Mouse (Mus musculus) urinary bladder, adult 18-20 months (tissue): ENCODE data around the gene Reep1.

Experiments
- DNase-seq, 2 experiments: peaks; one replicate each; pipeline ENCODE4 v3.0.0; 2022; ENCODE audit warnings: low spot score in 2 of 2, mixed read lengths in 2 of 2

Reep1 gene

GRCm38 (mm10) chr6:71737202-71737601 lies 29.8 kb downstream of the Reep1 start:
- no peak for DNase-seq

GRCm38 (mm10) chr6:71738611-71739010 lies 31.2 kb downstream of the Reep1 start:
- DNase-seq = no peak

- no peak for DNase-seq
Measured at GRCm38 (mm10) chr6:71740921-71741320, 33.6 kb downstream of the Reep1 start.

GRCm38 (mm10) chr6:71741998-71742636 lies 34.8 kb downstream of the Reep1 start:
- no peak for DNase-seq

- DNase-seq = no peak
Measured at GRCm38 (mm10) chr6:71744934-71745333, 37.6 kb downstream of the Reep1 start.

GRCm38 (mm10) chr6:71745482-71746234 lies 38.3 kb downstream of the Reep1 start:
- DNase-seq = no peak

GRCm38 (mm10) chr6:71746246-71746645 lies 38.9 kb downstream of the Reep1 start:
- DNase-seq = no peak

- DNase-seq = no peak
Measured at GRCm38 (mm10) chr6:71746846-71747245, 39.5 kb downstream of the Reep1 start.

GRCm38 (mm10) chr6:71751602-71752001 lies 44.2 kb downstream of the Reep1 start:
- DNase-seq = no peak

GRCm38 (mm10) chr6:71752791-71753464 lies 45.6 kb downstream of the Reep1 start:
- DNase-seq = no peak

- DNase-seq = no peak
Measured at GRCm38 (mm10) chr6:71757039-71757894, 49.9 kb downstream of the Reep1 start.

- no peak for DNase-seq
Measured at GRCm38 (mm10) chr6:71758780-71759179, 51.4 kb downstream of the Reep1 start.

- DNase-seq = no peak
Measured at GRCm38 (mm10) chr6:71760073-71760472, 52.7 kb downstream of the Reep1 start.

GRCm38 (mm10) chr6:71767761-71768160 lies 60.4 kb downstream of the Reep1 start:
- DNase-seq = no peak

- DNase-seq = no peak
Measured at GRCm38 (mm10) chr6:71769901-71770690, 62.7 kb downstream of the Reep1 start.

GRCm38 (mm10) chr6:71770856-71771255 lies 63.5 kb downstream of the Reep1 start:
- DNase-seq = no peak

- no peak for DNase-seq
Measured at GRCm38 (mm10) chr6:71771282-71771681, 63.9 kb downstream of the Reep1 start.

- DNase-seq = no peak
Measured at GRCm38 (mm10) chr6:71772156-71772555, 64.8 kb downstream of the Reep1 start.

- no peak for DNase-seq
Measured at GRCm38 (mm10) chr6:71772636-71773208, 65.4 kb downstream of the Reep1 start.

- no peak for DNase-seq
Measured at GRCm38 (mm10) chr6:71778016-71778415, 70.7 kb downstream of the Reep1 start.

GRCm38 (mm10) chr6:71779831-71780230 lies 72.5 kb downstream of the Reep1 start:
- no peak for DNase-seq
